Mouse (Mus musculus): ENCODE measurements around the gene Lce1f. TPM values are rescaled to one million over a fixed set of nuclear protein-coding genes. Genes with fewer than 3 reads are reported as not detected.
"Not testable (repeated sequence)": the region's sequence is repeated elsewhere in the genome, so short reads cannot be mapped to it uniquely, and the experiment has no call there.

Gene Lce1f
- polyA plus RNA-seq, 1 experiment from 2014 or later: not detected

- Histone ChIP-seq H3K4me1 (ENCODE audit: control insufficient read depth, low read depth, low read length) (no peaks in the 10 kb centered on the region), H3K9me3 (replicated peaks; ENCODE audit: control insufficient read depth, low read length) (no peaks in the 10 kb centered on the region), H3K4me2 (ENCODE audit: low read depth, low read length) (no peak overlapping the region), H3K9ac (ENCODE audit: low read depth, low read length) (no peak overlapping the region), H3K4me3 (ENCODE audit: low read depth, low read length) (no peak overlapping the region), H3K36me3 (ENCODE audit: control insufficient read depth, insufficient read depth) (no peaks in the 10 kb centered on the region), H3K27ac (ENCODE audit: low read length) (no peak overlapping the region), H3K27me3 (ENCODE audit: control insufficient read depth, insufficient read depth, low read depth, low read length) (no peaks in the 10 kb centered on the region)
- ATAC-seq (ENCODE audit: low read depth): no peak
Measured at GRCm38 (mm10) chr3:92691688-92692087, 28.5 kb downstream of the Lce1f start.

- not testable (repeated sequence) for H3K4me3 ChIP-seq (ENCODE audit: low read depth, low read length); H3K27ac ChIP-seq (ENCODE audit: low read length); H3K4me2 ChIP-seq (ENCODE audit: low read depth, low read length); H3K4me1 ChIP-seq (ENCODE audit: control insufficient read depth, low read depth, low read length); ATAC-seq (ENCODE audit: low read depth); H3K36me3 ChIP-seq (ENCODE audit: control insufficient read depth, insufficient read depth); H3K27me3 ChIP-seq (ENCODE audit: control insufficient read depth, insufficient read depth, low read depth, low read length); H3K9me3 ChIP-seq (replicated peaks; ENCODE audit: control insufficient read depth, low read length); H3K9ac ChIP-seq (ENCODE audit: low read depth, low read length)
- WGBS (ENCODE audit: insufficient replicate concordance): 61% methylated on average over 16 of the region's 16 CpGs
Measured at GRCm38 (mm10) chr3:92689154-92689553, 31.0 kb downstream of the Lce1f start.

GRCm38 (mm10) chr3:92687110-92687509 is 33.0 kb downstream of the Lce1f start, which contains the start of gene Lce1d:
Lce1d (minus strand) TSS chr3:92687210.
- Histone ChIP-seq H3K27ac (ENCODE audit: low read length) (no peak within 1 kb of the TSS), H3K4me2 (ENCODE audit: low read depth, low read length) (no peak within 1 kb of the TSS), H3K9me3 (replicated peaks; ENCODE audit: control insufficient read depth, low read length) (no peaks in the 10 kb centered on the region), H3K4me3 (ENCODE audit: low read depth, low read length) (no peak within 1 kb of the TSS), H3K9ac (ENCODE audit: low read depth, low read length) (no peak within 1 kb of the TSS), H3K27me3 (ENCODE audit: control insufficient read depth, insufficient read depth, low read depth, low read length) (no peaks in the 10 kb centered on the region), H3K4me1 (ENCODE audit: control insufficient read depth, low read depth, low read length) (no peaks in the 10 kb centered on the region), H3K36me3 (ENCODE audit: control insufficient read depth, insufficient read depth) (no peaks in the 10 kb centered on the region)
- 37% methylated on average over 2 of the region's 2 CpGs for WGBS (ENCODE audit: insufficient replicate concordance)
- ATAC-seq (ENCODE audit: low read depth): no peak

- H3K9me3 ChIP-seq (replicated peaks; ENCODE audit: control insufficient read depth, low read length): no peaks in the 10 kb centered on the region
- no peak within 1 kb of the TSS for H3K4me3 ChIP-seq (ENCODE audit: low read depth, low read length)
- H3K4me2 ChIP-seq (ENCODE audit: low read depth, low read length): no peak within 1 kb of the TSS
- no peak within 1 kb of the TSS for H3K9ac ChIP-seq (ENCODE audit: low read depth, low read length)
- H3K27me3 ChIP-seq (ENCODE audit: control insufficient read depth, insufficient read depth, low read depth, low read length): no peaks in the 10 kb centered on the region
- no peaks in the 10 kb centered on the region for H3K4me1 ChIP-seq (ENCODE audit: control insufficient read depth, low read depth, low read length)
- WGBS (ENCODE audit: insufficient replicate concordance): 64% methylated on average over 4 of the region's 4 CpGs
- H3K36me3 ChIP-seq (ENCODE audit: control insufficient read depth, insufficient read depth): no peaks in the 10 kb centered on the region
- ATAC-seq (ENCODE audit: low read depth): no peak
- H3K27ac ChIP-seq (ENCODE audit: low read length): no peak within 1 kb of the TSS
Measured at GRCm38 (mm10) chr3:92678947-92679346, 41.2 kb downstream of the Lce1f start, which contains the start of gene Lce1c. Lce1c (plus strand) TSS chr3:92679247.

GRCm38 (mm10) chr3:92670215-92670614 is 49.9 kb downstream of the Lce1f start, which contains the start of gene Lce1a2:
Lce1a2 (minus strand) TSS chr3:92670315.
- no peaks in the 10 kb centered on the region for H3K4me1 ChIP-seq (ENCODE audit: control insufficient read depth, low read depth, low read length)
- H3K36me3 ChIP-seq (ENCODE audit: control insufficient read depth, insufficient read depth): no peaks in the 10 kb centered on the region
- no peaks in the 10 kb centered on the region for H3K9me3 ChIP-seq (replicated peaks; ENCODE audit: control insufficient read depth, low read length)
- H3K4me3 ChIP-seq (ENCODE audit: low read depth, low read length): no peak within 1 kb of the TSS
- no peaks in the 10 kb centered on the region for H3K27me3 ChIP-seq (ENCODE audit: control insufficient read depth, insufficient read depth, low read depth, low read length)
- ATAC-seq (ENCODE audit: low read depth): no peak
- no peak within 1 kb of the TSS for H3K9ac ChIP-seq (ENCODE audit: low read depth, low read length)
- no peak within 1 kb of the TSS for H3K27ac ChIP-seq (ENCODE audit: low read length)
- no peak within 1 kb of the TSS for H3K4me2 ChIP-seq (ENCODE audit: low read depth, low read length)

Other genes starting within 250 kb of the Lce1f start
- 0.15 TPM in 1 of 2 replicates, not detected in the other for gene Sprr1a, start 234.5 kb downstream of the Lce1f start, polyA plus RNA-seq (2015; fragmentation: Nextera tagmentation; extraction: Ambion mirVana)
- gene Sprr4, start 219.9 kb downstream of the Lce1f start, polyA plus RNA-seq (2015; fragmentation: Nextera tagmentation; extraction: Ambion mirVana): not detected in 2 replicates
- gene 2310046K23Rik, start 185.8 kb downstream of the Lce1f start, polyA plus RNA-seq (2015; fragmentation: Nextera tagmentation; extraction: Ambion mirVana): not detected in 2 replicates
- gene Ivl, start 146.6 kb downstream of the Lce1f start, polyA plus RNA-seq (2015; fragmentation: Nextera tagmentation; extraction: Ambion mirVana): not detected in 2 replicates
- gene Smcp, start 131.4 kb downstream of the Lce1f start, polyA plus RNA-seq (2015; fragmentation: Nextera tagmentation; extraction: Ambion mirVana): 0.13 and 0.24 TPM in 2 replicates
- gene 2210017I01Rik, start 112.9 kb downstream of the Lce1f start, polyA plus RNA-seq (2015; fragmentation: Nextera tagmentation; extraction: Ambion mirVana): not detected in 2 replicates
- gene Lce6a, start 98.7 kb downstream of the Lce1f start, polyA plus RNA-seq (2015; fragmentation: Nextera tagmentation; extraction: Ambion mirVana): 0.11 TPM in 1 of 2 replicates, not detected in the other
- not detected in 2 replicates for gene Lce1a1, start 72.0 kb downstream of the Lce1f start, polyA plus RNA-seq (2015; fragmentation: Nextera tagmentation; extraction: Ambion mirVana)
- gene Lce1b, start 63.4 kb downstream of the Lce1f start, polyA plus RNA-seq (2015; fragmentation: Nextera tagmentation; extraction: Ambion mirVana): not detected in 2 replicates
- not detected in 2 replicates for gene Lce1a2, start 50.0 kb downstream of the Lce1f start, polyA plus RNA-seq (2015; fragmentation: Nextera tagmentation; extraction: Ambion mirVana)
- not detected in 2 replicates for gene Lce1c, start 41.1 kb downstream of the Lce1f start, polyA plus RNA-seq (2015; fragmentation: Nextera tagmentation; extraction: Ambion mirVana)
- not detected in 2 replicates for gene Lce1d, start 33.1 kb downstream of the Lce1f start, polyA plus RNA-seq (2015; fragmentation: Nextera tagmentation; extraction: Ambion mirVana)
- gene Lce1e, start 11.3 kb downstream of the Lce1f start, polyA plus RNA-seq (2015; fragmentation: Nextera tagmentation; extraction: Ambion mirVana): not detected in 2 replicates
- gene Gm38119, start 18.7 kb upstream of the Lce1f start, polyA plus RNA-seq (2015; fragmentation: Nextera tagmentation; extraction: Ambion mirVana): not detected in 2 replicates
- gene Lce1g, start 32.0 kb upstream of the Lce1f start, polyA plus RNA-seq (2015; fragmentation: Nextera tagmentation; extraction: Ambion mirVana): not detected in 2 replicates
- gene Lce1h, start 44.7 kb upstream of the Lce1f start, polyA plus RNA-seq (2015; fragmentation: Nextera tagmentation; extraction: Ambion mirVana): not detected in 2 replicates
- gene Lce1i, start 58.5 kb upstream of the Lce1f start, polyA plus RNA-seq (2015; fragmentation: Nextera tagmentation; extraction: Ambion mirVana): not detected in 2 replicates
- not detected in 2 replicates for gene Lce1j, start 70.2 kb upstream of the Lce1f start, polyA plus RNA-seq (2015; fragmentation: Nextera tagmentation; extraction: Ambion mirVana)
- gene Lce1k, start 87.5 kb upstream of the Lce1f start, polyA plus RNA-seq (2015; fragmentation: Nextera tagmentation; extraction: Ambion mirVana): not detected in 2 replicates
- gene Kprp, start 106.9 kb upstream of the Lce1f start, polyA plus RNA-seq (2015; fragmentation: Nextera tagmentation; extraction: Ambion mirVana): not detected in 2 replicates
- not detected in 2 replicates for gene Lce1l, start 130.9 kb upstream of the Lce1f start, polyA plus RNA-seq (2015; fragmentation: Nextera tagmentation; extraction: Ambion mirVana)
- not detected in 2 replicates for gene 2310050C09Rik, start 149.9 kb upstream of the Lce1f start, polyA plus RNA-seq (2015; fragmentation: Nextera tagmentation; extraction: Ambion mirVana)
- not detected in 2 replicates for gene Lce3a, start 205.9 kb upstream of the Lce1f start, polyA plus RNA-seq (2015; fragmentation: Nextera tagmentation; extraction: Ambion mirVana)
- gene Lce3b, start 212.6 kb upstream of the Lce1f start, polyA plus RNA-seq (2015; fragmentation: Nextera tagmentation; extraction: Ambion mirVana): not detected in 2 replicates
- not detected in 2 replicates for gene Lce3c, start 224.1 kb upstream of the Lce1f start, polyA plus RNA-seq (2015; fragmentation: Nextera tagmentation; extraction: Ambion mirVana)
- gene Lce3d, start 237.0 kb upstream of the Lce1f start, polyA plus RNA-seq (2015; fragmentation: Nextera tagmentation; extraction: Ambion mirVana): not detected in 2 replicates
- gene Lce3e, start 246.7 kb upstream of the Lce1f start, polyA plus RNA-seq (2015; fragmentation: Nextera tagmentation; extraction: Ambion mirVana): not detected in 2 replicates

Measured in liver, embryonic 16.5 days (tissue).